Mouse (Mus musculus): Measurements from ENCODE around the gene Iqca. TPM values are rescaled to one million over a fixed set of nuclear protein-coding genes. Genes with fewer than 3 reads are reported as not detected.
A peak's percentile ranks its signal among the peaks of the same experiment; 100 is the strongest.

Iqca gene
- 0.17 and 0.51 TPM in 2 replicates for polyA plus RNA-seq (2016; fragmentation: Nextera tagmentation; extraction: Ambion mirVana)

DNA sequence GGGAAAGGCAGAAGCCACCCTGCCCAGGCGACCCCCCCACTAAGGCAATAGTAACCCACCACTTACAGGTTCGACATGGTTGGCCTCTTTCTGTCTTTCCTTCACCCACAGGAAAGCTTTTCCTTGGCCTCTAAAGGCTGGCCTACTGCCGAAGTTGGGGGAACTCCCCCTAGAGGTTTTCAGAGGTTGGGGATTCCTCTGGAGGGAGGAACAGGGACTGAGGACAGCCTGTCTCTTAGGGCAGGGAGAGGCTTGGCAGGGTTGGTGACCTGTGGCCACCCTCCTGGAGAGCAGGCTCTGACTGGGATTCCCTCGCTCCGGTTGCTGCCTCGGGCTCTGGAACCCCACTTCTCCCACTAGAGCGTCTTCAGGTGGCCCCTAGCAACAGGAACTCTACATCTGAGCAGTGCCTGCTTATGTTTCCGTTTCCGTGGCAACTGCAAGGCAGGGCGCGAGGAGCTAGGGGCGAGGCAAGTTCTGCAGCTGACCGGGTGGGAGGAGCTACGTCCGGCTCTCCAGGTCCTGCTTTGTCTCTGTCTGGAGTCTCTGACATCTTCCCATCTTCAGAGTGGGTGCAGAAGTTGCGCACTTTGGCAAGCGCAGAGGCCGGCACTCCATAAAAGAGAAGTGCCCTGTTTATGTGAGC lies at the start of gene Iqca:
Iqca (minus strand) TSS at position 303 of the 646 bp plus-strand sequence.
- H3K36me3 ChIP-seq = no peaks in the 10 kb centered on the region
- H3K27me3 ChIP-seq = no peaks in the 10 kb centered on the region
- H3K9ac ChIP-seq = peak within 1 kb of the TSS; percentile 17; the same call in 1 of the 2 replicates
- H3K4me3 ChIP-seq = peak within 1 kb of the TSS; percentile 12; the same call in 1 of the 2 replicates
- peak; percentile 93 for ATAC-seq (ENCODE audit: insufficient number of reproducible peaks, insufficient read depth, low FRiP score, low TSS enrichment)
- 5% methylated on average over 18 of the region's 18 CpGs for WGBS
- peaks cover 27% of the 10 kb centered on the region for H3K4me1 ChIP-seq
- H3K27ac ChIP-seq = peak within 1 kb of the TSS; percentile 82
- H3K9me3 ChIP-seq = no peaks in the 10 kb centered on the region
- peak within 1 kb of the TSS; percentile 45 for H3K4me2 ChIP-seq (replicated peaks)

- no peaks in the 10 kb centered on the region for H3K36me3 ChIP-seq
- peak; percentile 36; the same call in 1 of the 2 replicates for ATAC-seq (ENCODE audit: insufficient number of reproducible peaks, insufficient read depth, low FRiP score, low TSS enrichment)
- peak overlapping the region; percentile 62 for H3K4me2 ChIP-seq (replicated peaks)
- peaks cover 4% of the 10 kb centered on the region; the same call in 1 of the 2 replicates for H3K9me3 ChIP-seq
- H3K4me1 ChIP-seq = peaks cover 41% of the 10 kb centered on the region
- WGBS = 8% methylated on average over 23 of the region's 23 CpGs
- peak overlapping the region; percentile 67 for H3K27ac ChIP-seq
- no peaks in the 10 kb centered on the region for H3K27me3 ChIP-seq
- H3K9ac ChIP-seq = peak overlapping the region; percentile 16; the same call in 1 of the 2 replicates
- H3K4me3 ChIP-seq = no peak overlapping the region
Observed at GRCm38 (mm10) chr1:90202207-90202978, 49.2 kb upstream of the Iqca start.

- peaks cover 34% of the 10 kb centered on the region for H3K4me1 ChIP-seq
- no peak overlapping the region for H3K9ac ChIP-seq
- WGBS = 63% methylated on average over 2 of the region's 2 CpGs
- no peaks in the 10 kb centered on the region for H3K27me3 ChIP-seq
- H3K27ac ChIP-seq = no peak overlapping the region
- H3K4me2 ChIP-seq (replicated peaks) = no peak overlapping the region
- no peaks in the 10 kb centered on the region for H3K36me3 ChIP-seq
- no peak for ATAC-seq (ENCODE audit: insufficient number of reproducible peaks, insufficient read depth, low FRiP score, low TSS enrichment)
- peaks cover 4% of the 10 kb centered on the region; the same call in 1 of the 2 replicates for H3K9me3 ChIP-seq
- no peak overlapping the region for H3K4me3 ChIP-seq
Observed at GRCm38 (mm10) chr1:90201655-90202054, 48.5 kb upstream of the Iqca start.

- Histone ChIP-seq H3K4me2 (replicated peaks) (no peak overlapping the region), H3K27ac (no peak overlapping the region), H3K27me3 (no peaks in the 10 kb centered on the region), H3K4me1 (peaks cover 30% of the 10 kb centered on the region), H3K9me3 (peaks cover 4% of the 10 kb centered on the region; the same call in 1 of the 2 replicates), H3K36me3 (no peaks in the 10 kb centered on the region), H3K4me3 (no peak overlapping the region), H3K9ac (no peak overlapping the region)
- no peak for ATAC-seq (ENCODE audit: insufficient number of reproducible peaks, insufficient read depth, low FRiP score, low TSS enrichment)
- WGBS = 74% methylated on average over 5 of the region's 5 CpGs
Observed at GRCm38 (mm10) chr1:90201246-90201645, 48.0 kb upstream of the Iqca start.

- H3K4me2 ChIP-seq (replicated peaks) = no peak overlapping the region
- H3K27ac ChIP-seq = no peak overlapping the region
- H3K27me3 ChIP-seq = no peaks in the 10 kb centered on the region
- 0 out of 2 replicates have a peak, but pooled peaks cover 7% of the 10 kb centered on the region for H3K4me1 ChIP-seq
- no peak overlapping the region for H3K9ac ChIP-seq
- no peak overlapping the region for H3K4me3 ChIP-seq
- H3K9me3 ChIP-seq = no peaks in the 10 kb centered on the region
- H3K36me3 ChIP-seq = no peaks in the 10 kb centered on the region
- no peak for ATAC-seq (ENCODE audit: insufficient number of reproducible peaks, insufficient read depth, low FRiP score, low TSS enrichment)
- WGBS = 85% methylated on average over 6 of the region's 6 CpGs
Observed at GRCm38 (mm10) chr1:90189046-90189445, 35.8 kb upstream of the Iqca start.

DNA sequence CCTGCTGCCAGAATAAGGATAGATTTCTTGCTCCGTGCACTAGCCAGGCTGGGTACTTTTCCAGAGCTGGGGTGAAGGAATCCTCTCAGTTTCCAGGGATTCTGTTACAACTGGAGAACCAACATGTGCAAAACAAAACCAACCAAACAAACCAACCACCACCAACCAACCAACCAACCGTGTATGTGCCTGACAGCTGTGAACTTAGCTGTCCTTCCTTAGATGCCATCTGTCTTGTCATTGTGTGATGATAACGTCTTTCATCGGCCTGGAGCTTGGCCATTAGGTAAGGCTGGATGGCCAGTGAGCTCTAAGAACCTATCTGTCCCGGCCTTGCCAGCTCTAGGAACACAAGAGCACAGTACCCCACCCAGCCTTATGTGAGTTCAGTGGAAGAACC lies 33.7 kb upstream of the Iqca start:
- Histone ChIP-seq H3K9me3 (no peaks in the 10 kb centered on the region), H3K27me3 (no peaks in the 10 kb centered on the region), H3K27ac (no peak overlapping the region), H3K9ac (no peak overlapping the region), H3K4me3 (no peak overlapping the region), H3K4me1 (0 out of 2 replicates have a peak, but pooled peaks cover 7% of the 10 kb centered on the region), H3K4me2 (replicated peaks) (no peak overlapping the region), H3K36me3 (no peaks in the 10 kb centered on the region)
- no peak for ATAC-seq (ENCODE audit: insufficient number of reproducible peaks, insufficient read depth, low FRiP score, low TSS enrichment)
- 90% methylated on average over 5 of the region's 5 CpGs for WGBS

DNA sequence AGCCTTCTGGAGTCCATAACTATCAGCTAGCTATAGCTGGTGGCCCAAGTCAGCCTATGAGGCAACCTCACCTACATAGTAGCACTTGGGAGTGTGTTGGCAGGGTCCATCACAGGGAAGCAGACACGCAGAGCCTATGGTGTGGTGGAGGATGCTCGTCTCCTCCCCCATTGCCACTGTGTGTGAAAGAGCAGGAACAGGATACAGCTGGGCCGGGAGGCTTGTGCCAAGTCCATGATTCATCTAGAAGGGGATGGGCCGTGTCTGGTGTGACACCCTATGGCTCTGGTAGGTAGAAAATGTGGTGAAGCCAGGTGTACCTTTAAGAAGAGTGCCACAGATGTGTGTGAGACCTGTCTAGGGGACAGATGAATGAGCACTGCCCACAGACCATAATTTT lies 33.0 kb upstream of the Iqca start:
- Histone ChIP-seq H3K9me3 (no peaks in the 10 kb centered on the region), H3K36me3 (no peaks in the 10 kb centered on the region), H3K27me3 (no peaks in the 10 kb centered on the region), H3K4me2 (replicated peaks) (no peak overlapping the region), H3K27ac (no peak overlapping the region), H3K4me3 (no peak overlapping the region), H3K9ac (no peak overlapping the region), H3K4me1 (0 out of 2 replicates have a peak, but pooled peaks cover 7% of the 10 kb centered on the region)
- ATAC-seq (ENCODE audit: insufficient number of reproducible peaks, insufficient read depth, low FRiP score, low TSS enrichment) = peak; percentile 15; the same call in 1 of the 2 replicates
- 82% methylated on average over 4 of the region's 4 CpGs for WGBS

DNA sequence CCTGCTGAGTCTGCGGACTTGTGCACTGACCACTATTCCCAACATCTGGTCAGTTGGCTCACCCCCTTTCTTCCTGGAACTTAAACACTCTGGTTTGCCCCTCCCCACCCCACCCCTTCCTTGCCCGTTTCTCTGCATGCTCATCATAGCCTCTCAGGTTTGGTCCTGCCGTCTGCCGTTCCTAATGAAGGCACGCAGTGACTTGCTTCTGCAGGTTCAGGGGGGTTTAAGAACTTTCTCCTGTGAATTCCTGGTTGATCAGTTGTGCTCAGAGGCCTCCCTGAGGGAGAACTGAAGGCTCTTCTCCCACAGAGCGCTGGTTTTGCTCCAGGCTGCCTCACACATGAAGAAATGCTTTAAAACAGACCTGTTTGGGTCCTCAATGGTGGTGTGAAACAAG lies 30.4 kb upstream of the Iqca start:
- H3K27ac ChIP-seq = no peak overlapping the region
- H3K9ac ChIP-seq = no peak overlapping the region

GRCm38 (mm10) chr1:90182521-90182920 lies 29.3 kb upstream of the Iqca start:
- H3K4me2 ChIP-seq (replicated peaks) = no peak overlapping the region
- H3K9ac ChIP-seq = no peak overlapping the region
- WGBS = 64% methylated on average over 5 of the region's 5 CpGs
- no peaks in the 10 kb centered on the region for H3K9me3 ChIP-seq
- no peak overlapping the region for H3K4me3 ChIP-seq
- no peaks in the 10 kb centered on the region for H3K4me1 ChIP-seq
- H3K27ac ChIP-seq = no peak overlapping the region
- H3K27me3 ChIP-seq = no peaks in the 10 kb centered on the region
- no peaks in the 10 kb centered on the region for H3K36me3 ChIP-seq
- ATAC-seq (ENCODE audit: insufficient number of reproducible peaks, insufficient read depth, low FRiP score, low TSS enrichment) = no peak

More for the DNA sequence above, 30.4 kb upstream of the Iqca start:
- no peaks in the 10 kb centered on the region for H3K27me3 ChIP-seq
- no peak overlapping the region for H3K4me2 ChIP-seq (replicated peaks)
- no peaks in the 10 kb centered on the region for H3K36me3 ChIP-seq
- WGBS = 51% methylated on average over 6 of the region's 6 CpGs
- H3K9me3 ChIP-seq = no peaks in the 10 kb centered on the region
- H3K4me1 ChIP-seq = no peaks in the 10 kb centered on the region
- no peak for ATAC-seq (ENCODE audit: insufficient number of reproducible peaks, insufficient read depth, low FRiP score, low TSS enrichment)
- no peak overlapping the region for H3K4me3 ChIP-seq

DNA sequence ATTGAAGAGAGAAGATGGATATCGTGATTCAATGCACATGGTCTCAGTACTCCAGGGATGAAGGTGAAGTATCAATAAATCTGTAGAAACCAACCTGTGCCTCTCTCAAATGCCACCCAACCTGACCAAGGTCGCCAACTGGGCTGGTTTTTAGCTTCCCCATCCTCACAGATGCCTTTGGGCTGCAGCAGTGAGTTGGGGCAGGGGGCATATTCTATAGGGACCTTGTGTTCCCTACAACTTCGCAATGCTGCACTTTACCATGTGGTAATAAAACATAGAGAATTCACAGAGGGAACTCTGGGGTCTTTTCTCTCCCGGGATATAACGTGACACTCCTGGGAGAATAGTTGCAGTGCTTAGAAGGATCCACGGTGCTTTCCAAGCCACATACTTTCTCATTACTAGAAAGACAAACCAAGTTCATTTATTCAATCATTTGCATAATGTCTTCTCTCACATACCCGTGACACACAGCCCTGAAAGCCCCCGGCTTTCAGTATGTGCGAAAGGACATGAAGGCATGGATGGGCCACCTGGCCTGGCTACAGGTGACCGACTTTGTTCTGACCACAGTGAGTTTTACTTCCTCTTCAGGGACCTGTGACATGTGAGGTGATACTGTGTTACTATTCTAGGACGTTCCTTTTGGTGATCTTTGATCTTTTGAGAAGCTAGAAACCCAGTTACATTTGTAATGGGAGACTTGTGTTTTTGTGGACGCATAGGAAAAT lies 27.9 kb upstream of the Iqca start:
- Histone ChIP-seq H3K4me1 (peaks cover 10% of the 10 kb centered on the region), H3K9me3 (no peaks in the 10 kb centered on the region), H3K27ac (no peak overlapping the region), H3K4me2 (replicated peaks) (no peak overlapping the region), H3K36me3 (no peaks in the 10 kb centered on the region), H3K9ac (no peak overlapping the region), H3K4me3 (no peak overlapping the region), H3K27me3 (no peaks in the 10 kb centered on the region)
- WGBS = 82% methylated on average over 12 of the region's 12 CpGs
- ATAC-seq (ENCODE audit: insufficient number of reproducible peaks, insufficient read depth, low FRiP score, low TSS enrichment) = no peak

GRCm38 (mm10) chr1:90180479-90180878 lies 27.3 kb upstream of the Iqca start:
- Histone ChIP-seq H3K36me3 (no peaks in the 10 kb centered on the region), H3K27ac (no peak overlapping the region), H3K4me1 (peaks cover 16% of the 10 kb centered on the region), H3K9ac (no peak overlapping the region), H3K4me2 (replicated peaks) (no peak overlapping the region), H3K27me3 (no peaks in the 10 kb centered on the region), H3K9me3 (no peaks in the 10 kb centered on the region), H3K4me3 (no peak overlapping the region)
- WGBS = 88% methylated on average over 7 of the region's 7 CpGs
- ATAC-seq (ENCODE audit: insufficient number of reproducible peaks, insufficient read depth, low FRiP score, low TSS enrichment) = no peak
